Mouse (Mus musculus) heart, embryonic 16.5 days (tissue): ENCODE data around the gene Fbxw11. TPM values are rescaled to one million over a fixed set of nuclear protein-coding genes. Genes with fewer than 3 reads are reported as not detected.

Source experiments
- ATAC-seq: fragments of 200-750 bp; cut with Nextera tagmentation; replicated peaks from 2 replicates; pipeline ENCODE4 v1.8.0; 2017; ENCODE audit warnings: moderate number of reproducible peaks; ENCODE audit not compliant: insufficient read depth, low FRiP score; ENCODE audit errors: extremely low read depth
- H3K27ac ChIP-seq: fragments of 300-500 bp; sonication (generic); 2 replicates; pipeline ENCODE4 v1.5.1; 2014; ENCODE audit warnings: mild to moderate bottlenecking, low read length, control low read depth, moderate library complexity
- H3K27me3 ChIP-seq: fragments of 300-500 bp; sonication (generic); 2 replicates; pipeline ENCODE4 v1.6.1; 2014; ENCODE audit warnings: low read length, mixed read lengths; ENCODE audit not compliant: control insufficient read depth, insufficient read depth
- H3K36me3 ChIP-seq: fragments of 300-500 bp; sonication (generic); 2 replicates; pipeline ENCODE4 v1.6.1; 2014; ENCODE audit not compliant: control insufficient read depth, insufficient read depth
- H3K4me1 ChIP-seq: fragments of 300-500 bp; sonication (generic); 2 replicates; pipeline ENCODE4 v1.6.1; 2014; ENCODE audit warnings: low read length, mixed read lengths; ENCODE audit not compliant: control insufficient read depth, insufficient read depth
- H3K4me2 ChIP-seq: fragments of 300-500 bp; sonication (generic); 2 replicates; pipeline ENCODE4 v1.6.1; 2014; ENCODE audit warnings: low read depth, mild to moderate bottlenecking, control low read depth, low read length
- H3K4me3 ChIP-seq: fragments of 300-500 bp; sonication (generic); 2 replicates; pipeline ENCODE4 v1.5.1; 2014; ENCODE audit warnings: mild to moderate bottlenecking, control low read depth, low read length
- H3K9ac ChIP-seq: fragments of 300-500 bp; sonication (generic); 2 replicates; pipeline ENCODE4 v1.6.1; 2014; ENCODE audit warnings: low read length, control low read depth
- H3K9me3 ChIP-seq: fragments of 300-500 bp; sonication (generic); replicated peaks from 2 replicates; pipeline ENCODE4 v1.6.1; 2016; ENCODE audit warnings: low read length; ENCODE audit not compliant: control insufficient read depth
- WGBS: fragments of 180-500 bp; shearing (Covaris S2); extraction: QIAGEN DNeasy Blood & Tissue Kit; methylation state at CpG from one replicate; pipeline ENCODE4 v1.1.7; 2014; 5-methylcytosine and 5-hydroxymethylcytosine counted together
- polyA plus RNA-seq: library from polyadenylated mRNA; unstranded; fragments of >200 nt; fragmentation: Nextera tagmentation; extraction: Ambion mirVana; gene quantifications from 2 replicates; pipeline ENCODE4 v1.2.1, GENCODE M21; 2015

Gene Fbxw11
- polyA plus RNA-seq, 1 experiment from 2014 or later, result 63.5 TPM

- Histone ChIP-seq H3K9me3 (no peaks in the 10 kb centered on the region), H3K4me2 (no peak overlapping the region), H3K4me3 (no peak overlapping the region), H3K27ac (no peak overlapping the region), H3K4me1 (0 out of 2 replicates have a peak, but pooled peaks cover 3% of the 10 kb centered on the region), H3K36me3 (no peaks in the 10 kb centered on the region), H3K9ac (no peak overlapping the region), H3K27me3 (no peaks in the 10 kb centered on the region)
- WGBS, result 82% methylated on average over 2 of the region's 2 CpGs
- no peak for ATAC-seq
Observed at GRCm38 (mm10) chr11:32753358-32753757, 110.8 kb downstream of the Fbxw11 start.

- Histone ChIP-seq H3K9ac (no peak overlapping the region), H3K4me2 (no peak overlapping the region), H3K27ac (no peak overlapping the region), H3K27me3 (no peaks in the 10 kb centered on the region), H3K9me3 (no peaks in the 10 kb centered on the region), H3K4me3 (no peak overlapping the region), H3K4me1 (no peaks in the 10 kb centered on the region), H3K36me3 (no peaks in the 10 kb centered on the region)
- 48% methylated on average over 3 of the region's 3 CpGs for WGBS
- ATAC-seq, result no peak
Observed at GRCm38 (mm10) chr11:32762773-32763172, 120.2 kb downstream of the Fbxw11 start.

GRCm38 (mm10) chr11:32767496-32768230, 125.1 kb downstream of the Fbxw11 start:
- Histone ChIP-seq H3K9ac (no peak overlapping the region), H3K27me3 (no peaks in the 10 kb centered on the region), H3K36me3 (no peaks in the 10 kb centered on the region), H3K27ac (no peak overlapping the region), H3K4me2 (no peak overlapping the region), H3K4me3 (no peak overlapping the region), H3K4me1 (no peaks in the 10 kb centered on the region), H3K9me3 (no peaks in the 10 kb centered on the region)
- WGBS, result 58% methylated on average over 18 of the region's 18 CpGs
- ATAC-seq, result no peak

- no peaks in the 10 kb centered on the region for H3K27me3 ChIP-seq
- no peak overlapping the region for H3K4me3 ChIP-seq
- no peak overlapping the region for H3K9ac ChIP-seq
- ATAC-seq, result no peak
- no peak overlapping the region for H3K4me2 ChIP-seq
- no peaks in the 10 kb centered on the region for H3K9me3 ChIP-seq
- no peaks in the 10 kb centered on the region for H3K36me3 ChIP-seq
- no peaks in the 10 kb centered on the region for H3K4me1 ChIP-seq
- no peak overlapping the region for H3K27ac ChIP-seq
- 73% methylated on average over 12 of the region's 12 CpGs for WGBS
Observed at GRCm38 (mm10) chr11:32768642-32769343, 126.3 kb downstream of the Fbxw11 start.

GRCm38 (mm10) chr11:32780747-32781536, 138.4 kb downstream of the Fbxw11 start:
- H3K4me3 ChIP-seq, result no peak overlapping the region
- no peak overlapping the region for H3K4me2 ChIP-seq
- H3K9me3 ChIP-seq, result 0 out of 2 replicates have a peak, but pooled peaks cover 5% of the 10 kb centered on the region
- H3K36me3 ChIP-seq, result no peaks in the 10 kb centered on the region
- H3K9ac ChIP-seq, result no peak overlapping the region
- 0 out of 2 replicates have a peak, but pooled peaks have one; percentile 18 for ATAC-seq
- H3K27ac ChIP-seq, result no peak overlapping the region
- H3K27me3 ChIP-seq, result no peaks in the 10 kb centered on the region
- H3K4me1 ChIP-seq, result peaks cover 9% of the 10 kb centered on the region
- WGBS, result 33% methylated on average over 11 of the region's 11 CpGs

GRCm38 (mm10) chr11:32781633-32782404, 139.3 kb downstream of the Fbxw11 start:
- Histone ChIP-seq H3K4me3 (no peak overlapping the region), H3K4me2 (no peak overlapping the region), H3K4me1 (peaks cover 9% of the 10 kb centered on the region), H3K27ac (no peak overlapping the region), H3K27me3 (no peaks in the 10 kb centered on the region), H3K9ac (no peak overlapping the region), H3K36me3 (no peaks in the 10 kb centered on the region), H3K9me3 (no peaks in the 10 kb centered on the region)
- 42% methylated on average over 2 of the region's 2 CpGs for WGBS
- ATAC-seq, result no peak

GRCm38 (mm10) chr11:32782724-32783123, 140.2 kb downstream of the Fbxw11 start:
- Histone ChIP-seq H3K4me3 (no peak overlapping the region), H3K27me3 (no peaks in the 10 kb centered on the region), H3K36me3 (no peaks in the 10 kb centered on the region), H3K4me2 (no peak overlapping the region), H3K27ac (no peak overlapping the region), H3K9me3 (no peaks in the 10 kb centered on the region), H3K9ac (no peak overlapping the region), H3K4me1 (peaks cover 9% of the 10 kb centered on the region)
- peak; percentile 60 for ATAC-seq
- WGBS, result 36% methylated on average over 3 of the region's 3 CpGs

GRCm38 (mm10) chr11:32785591-32786147, 143.1 kb downstream of the Fbxw11 start:
- Histone ChIP-seq H3K4me3 (no peak overlapping the region), H3K27me3 (no peaks in the 10 kb centered on the region), H3K9ac (no peak overlapping the region), H3K4me2 (no peak overlapping the region), H3K9me3 (no peaks in the 10 kb centered on the region), H3K36me3 (no peaks in the 10 kb centered on the region), H3K4me1 (peaks cover 9% of the 10 kb centered on the region), H3K27ac (no peak overlapping the region)
- 81% methylated on average over 6 of the region's 6 CpGs for WGBS
- no peak for ATAC-seq
